Mouse (Mus musculus) embryonic facial prominence, embryonic 13.5 days (tissue): ENCODE measurements around the gene Mup7. TPM values are rescaled to one million over a fixed set of nuclear protein-coding genes. Genes with fewer than 3 reads are reported as not detected.
"Not testable (repeated sequence)": the region's sequence is repeated elsewhere in the genome, so short reads cannot be mapped to it uniquely, and the experiment has no call there.

Source experiments
- ATAC-seq: fragments of 200-750 bp; cut with Nextera tagmentation; 2 replicates; pipeline ENCODE4 v1.8.0; 2017; ENCODE audit warnings: low read depth; ENCODE audit not compliant: insufficient number of reproducible peaks, insufficient read depth, low FRiP score, low TSS enrichment
- H3K27ac ChIP-seq: fragments of 300-500 bp; sonication (generic); 2 replicates; pipeline ENCODE4 v1.5.1; 2015; ENCODE audit warnings: moderate library complexity, mild to moderate bottlenecking, inconsistent platforms
- H3K27me3 ChIP-seq: fragments of 300-500 bp; sonication (generic); 2 replicates; pipeline ENCODE4 v1.6.1; 2015; ENCODE audit warnings: mild to moderate bottlenecking, inconsistent platforms
- H3K36me3 ChIP-seq: fragments of 300-500 bp; sonication (generic); 2 replicates; pipeline ENCODE4 v1.6.1; 2015; ENCODE audit warnings: mild to moderate bottlenecking, inconsistent platforms
- H3K4me1 ChIP-seq: fragments of 300-500 bp; sonication (generic); 2 replicates; pipeline ENCODE4 v1.6.1; 2015; ENCODE audit warnings: inconsistent platforms
- H3K4me2 ChIP-seq: fragments of 300-500 bp; sonication (generic); 2 replicates; pipeline ENCODE4 v1.6.1; 2015; ENCODE audit warnings: moderate library complexity, mild to moderate bottlenecking, inconsistent platforms
- H3K4me3 ChIP-seq: fragments of 300-500 bp; sonication (generic); 2 replicates; pipeline ENCODE4 v1.5.1; 2015; ENCODE audit warnings: mild to moderate bottlenecking, inconsistent platforms
- H3K9ac ChIP-seq: fragments of 300-500 bp; sonication (generic); 2 replicates; pipeline ENCODE4 v1.6.1; 2015; ENCODE audit warnings: mild to moderate bottlenecking, inconsistent platforms
- H3K9me3 ChIP-seq: fragments of 300-500 bp; sonication (generic); 2 replicates; pipeline ENCODE4 v1.6.1; 2016; ENCODE audit warnings: inconsistent platforms
- WGBS: fragments of 180-500 bp; shearing (Covaris S2); methylation state at CpG from one replicate; pipeline ENCODE4 v1.1.7; 2015; ENCODE audit warnings: mixed read lengths; 5-methylcytosine and 5-hydroxymethylcytosine counted together
- polyA plus RNA-seq: library from polyadenylated mRNA; unstranded; fragments of >200 nt; fragmentation: Nextera tagmentation; extraction: Ambion mirVana; gene quantifications from 2 replicates; pipeline ENCODE4 v1.2.1, GENCODE M21; 2015

The Mup7 gene
- not detected in 2 replicates for polyA plus RNA-seq

DNA sequence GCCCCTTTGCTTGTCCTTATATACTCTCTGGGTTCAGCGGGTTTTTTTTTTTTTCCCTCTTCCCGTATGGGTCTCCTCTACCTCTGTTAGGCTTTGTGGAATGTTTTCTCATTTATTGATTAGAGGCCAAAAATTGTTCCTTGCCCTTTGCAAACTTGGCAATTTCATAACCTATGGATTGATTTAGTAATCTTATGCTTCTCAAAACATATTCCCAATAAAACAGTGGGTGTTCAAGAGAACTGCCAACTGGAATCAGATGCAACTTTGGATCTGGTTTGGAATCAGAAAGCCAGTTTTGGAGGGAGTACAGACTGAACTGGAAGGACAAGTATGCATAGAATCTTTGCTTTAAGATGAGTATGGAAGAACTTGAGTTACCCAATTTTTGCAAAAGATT lies at the start of gene Mup7:
Gene Mup7 (minus strand): TSS at position 101 of the 400 bp plus-strand sequence.
- H3K27me3 ChIP-seq, H3K4me3 ChIP-seq, H3K4me1 ChIP-seq, ATAC-seq, H3K9me3 ChIP-seq, H3K9ac ChIP-seq, H3K4me2 ChIP-seq, H3K27ac ChIP-seq, H3K36me3 ChIP-seq: not testable (repeated sequence)
- WGBS: 75% methylated on average over 2 of the region's 2 CpGs

DNA sequence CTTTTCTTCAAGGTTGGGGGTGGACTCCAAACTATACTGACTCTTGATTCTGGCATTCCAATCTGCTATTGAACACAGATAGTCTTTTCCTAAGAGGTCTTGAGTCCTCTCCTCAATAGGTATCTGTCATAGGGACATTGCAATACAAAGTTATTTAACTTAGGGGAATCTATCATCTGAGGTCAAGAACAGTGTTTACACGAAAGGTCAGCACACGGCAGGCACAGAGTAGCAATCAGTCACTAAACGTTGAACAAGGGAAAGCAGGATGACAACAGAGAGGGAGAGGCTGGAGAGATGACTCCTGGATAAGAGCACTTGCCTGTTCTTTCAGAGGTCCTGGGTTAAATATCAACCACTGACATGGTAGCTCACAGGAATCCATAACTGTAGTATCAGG lies 9.6 kb upstream of the Mup7 start:
- not testable (repeated sequence) for H3K4me2 ChIP-seq, ATAC-seq, H3K4me3 ChIP-seq, H3K9me3 ChIP-seq, H3K27ac ChIP-seq, H3K4me1 ChIP-seq, H3K27me3 ChIP-seq, H3K36me3 ChIP-seq, H3K9ac ChIP-seq
- 72% methylated on average over 3 of the region's 3 CpGs for WGBS

DNA sequence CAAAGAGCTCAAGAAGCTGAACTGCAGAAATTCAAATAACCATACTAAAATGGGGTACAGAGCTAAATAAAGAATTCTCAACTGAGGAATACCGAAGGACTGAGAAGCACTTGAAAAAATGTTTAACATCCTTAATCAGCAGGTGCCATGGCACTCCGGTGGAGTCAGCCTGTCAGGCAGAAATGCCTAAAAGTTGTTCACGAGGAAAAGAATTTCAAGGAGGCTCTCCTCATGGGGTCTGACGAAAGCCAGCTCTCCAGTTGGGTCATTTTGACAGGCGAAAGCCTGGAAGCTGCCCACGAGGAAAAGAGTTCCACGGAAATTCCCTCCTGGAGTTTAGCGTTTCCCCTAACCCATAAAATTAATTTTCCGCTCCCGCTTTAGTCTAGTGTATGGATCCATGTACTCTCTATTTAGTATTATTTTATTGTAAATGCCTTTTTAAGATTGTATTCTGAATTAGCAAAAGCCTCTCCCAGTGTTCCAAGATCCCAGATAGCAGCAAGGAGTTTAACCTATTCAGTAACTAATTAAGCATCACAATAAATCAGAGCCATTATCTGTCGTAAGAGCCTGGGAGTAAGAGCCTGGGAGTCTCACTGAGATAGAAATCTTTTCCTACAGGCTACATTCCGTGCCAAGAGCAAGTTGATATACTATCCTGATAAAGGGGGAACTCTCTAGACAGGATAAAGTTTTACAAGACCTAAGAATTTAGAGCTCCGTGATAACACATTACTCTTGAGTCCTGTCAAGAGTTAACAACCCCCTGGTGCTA lies 40.8 kb downstream of the Mup7 start:
- H3K9ac ChIP-seq, H3K9me3 ChIP-seq, H3K36me3 ChIP-seq, ATAC-seq, H3K4me3 ChIP-seq, H3K4me1 ChIP-seq, H3K27ac ChIP-seq, H3K4me2 ChIP-seq, H3K27me3 ChIP-seq: not testable (repeated sequence)
- WGBS: 75% methylated on average over 13 of the region's 13 CpGs

DNA sequence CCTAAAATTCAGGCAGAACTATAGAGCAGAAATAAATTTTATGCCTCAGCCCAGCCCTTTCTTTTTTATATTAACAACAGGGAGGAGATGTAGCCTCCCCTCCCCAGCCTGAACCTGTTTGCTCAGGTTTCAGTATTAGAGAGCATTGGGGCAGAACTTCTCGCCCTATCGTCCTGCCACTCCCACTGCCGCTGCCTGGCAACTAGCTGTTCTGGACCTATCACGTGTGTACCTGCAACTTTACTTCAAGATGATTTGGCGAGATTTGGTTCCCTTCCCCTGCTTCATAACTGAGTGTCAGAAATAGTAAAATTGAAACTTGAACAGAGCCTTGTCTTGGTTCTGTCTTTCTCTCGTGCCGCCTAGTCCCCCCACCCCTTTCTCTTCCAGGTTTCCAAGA lies 50.1 kb downstream of the Mup7 start:
- not testable (repeated sequence) for H3K4me1 ChIP-seq, ATAC-seq, H3K4me2 ChIP-seq, H3K4me3 ChIP-seq, H3K9me3 ChIP-seq, H3K9ac ChIP-seq, H3K27me3 ChIP-seq, H3K36me3 ChIP-seq, H3K27ac ChIP-seq
- 83% methylated on average over 7 of the region's 7 CpGs for WGBS

Other genes starting within 250 kb of the Mup7 start
- gene Slc46a2, start 155.4 kb downstream of the Mup7 start, polyA plus RNA-seq: 0.25 TPM in 1 of 2 replicates, not detected in the other
- gene Mup4, start 109.8 kb downstream of the Mup7 start, polyA plus RNA-seq: not detected in 2 replicates
- gene Mup6, start 106.2 kb downstream of the Mup7 start, polyA plus RNA-seq: not detected in 2 replicates
- not detected in 2 replicates for gene Mup2, start 83.8 kb upstream of the Mup7 start, polyA plus RNA-seq
- gene Mup8, start 152.1 kb upstream of the Mup7 start, polyA plus RNA-seq: not detected in 2 replicates